25 mouse cellular contexts compared by ENCODE assay signal in the genomic region with DNA sequence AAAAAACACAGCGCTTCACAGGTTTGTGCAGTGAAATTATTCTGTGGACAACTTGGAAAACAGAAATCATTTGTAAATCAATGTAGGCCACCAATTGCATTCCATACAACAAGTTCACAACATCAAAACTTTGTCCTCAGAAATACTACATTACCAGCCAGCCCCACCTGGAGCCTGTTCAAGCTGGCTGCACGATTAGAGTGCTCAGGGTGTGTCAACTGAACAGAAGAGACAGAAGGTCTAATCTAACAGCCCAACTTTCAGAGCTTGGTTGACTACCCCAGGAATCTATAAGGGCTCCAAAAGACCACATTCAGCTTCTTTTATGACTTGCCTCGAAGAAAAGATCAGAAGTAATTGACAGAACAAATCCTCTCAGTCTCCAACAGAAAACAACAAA. TPM values are rescaled to one million over a fixed set of nuclear protein-coding genes. Genes with fewer than 3 reads are reported as not detected.
DNase-seq lines count a peak whose midpoint lies in the region; ATAC-seq lines count a peak whose summit lies in the region.
"Had no signal": no experiment of that assay in that cellular context is flagged by ENCODE, and none has a peak within 500 bp of the region (broad histone marks: within the 10 kb centered on the region; RNA-seq: fewer than 3 reads in every experiment).

No protein-coding gene starts in this region.

- H3K4me1 ChIP-seq in liver, embryonic 15.5 days (replicated peaks) = peaks cover 20% of the 10 kb centered on the region
- H3K4me1 ChIP-seq in hindbrain, embryonic 12.5 days = no peaks in the 10 kb centered on the region
- H3K4me1 ChIP-seq: forebrain, embryonic 15.5 days; lung, embryonic 15.5 days had no signal

- no peaks in the 10 kb centered on the region for H3K9me3 ChIP-seq in liver, embryonic 15.5 days (replicated peaks)
- H3K9me3 ChIP-seq in hindbrain, embryonic 12.5 days (replicated peaks) = peaks cover 5% of the 10 kb centered on the region; the same call in 1 of the 2 replicates
- H3K9me3 ChIP-seq: embryonic facial prominence, embryonic 13.5 days; forebrain, embryonic 15.5 days; heart, embryonic 12.5 days; lung, embryonic 15.5 days had no signal

- peak; percentile 99 for ATAC-seq in erythroid progenitor cell, adult 5-6 weeks (replicated peaks; ENCODE audit: low FRiP score, poor library complexity, severe bottlenecking)
- ATAC-seq in liver, embryonic 15.5 days (ENCODE audit: insufficient read depth) = peak; percentile 98
- ATAC-seq in activated CD4-positive, CD25-positive, alpha-beta regulatory T cell, adult 4 months = no peak
- ATAC-seq in hindbrain, embryonic 12.5 days (ENCODE audit: low FRiP score) = no peak
- ATAC-seq: forebrain, embryonic 15.5 days; inflammation-experienced regulatory T-cells, adult 6 months had no signal

- peak; percentile 10 for DNase-seq in c-Kit-positive CD71-negative TER-119-negative erythroid progenitor cells, embryonic 14.5 days (ENCODE audit: low read depth)
- DNase-seq in spleen, postnatal 4 days (ENCODE audit: low spot score in 2 of 2) = peak; percentile 58 to 64
- DNase-seq in thymus, postnatal 10 days (ENCODE audit: low spot score in 2 of 2) = no peak
- DNase-seq: adrenal gland, postnatal 14 days; cerebellum, adult 11-12 months; cerebellum, postnatal 14 days; gastrocnemius, postnatal 10 days; heart, adult 18-20 months; heart, postnatal 10 days; kidney, adult 18-20 months; layer of hippocampus, adult 9-11 months; thymus, postnatal 36 days had no signal

- H3K4me3 ChIP-seq in liver, embryonic 15.5 days (replicated peaks) = no peak overlapping the region
- H3K4me3 ChIP-seq in hindbrain, embryonic 12.5 days = no peak overlapping the region
- H3K4me3 ChIP-seq: embryonic facial prominence, embryonic 13.5 days; forebrain, embryonic 15.5 days; heart, embryonic 12.5 days; left cerebral cortex, adult 2 months; lung, embryonic 15.5 days had no signal

- 40% methylated on average over 3 of the region's 3 CpGs for WGBS in liver, embryonic 15.5 days (ENCODE audit: insufficient replicate concordance)
- 96% methylated on average over 3 of the region's 3 CpGs for WGBS in hindbrain, embryonic 12.5 days

- no peaks in the 10 kb centered on the region for H3K27me3 ChIP-seq in liver, embryonic 15.5 days
- H3K27me3 ChIP-seq in hindbrain, embryonic 12.5 days = no peaks in the 10 kb centered on the region
- H3K27me3 ChIP-seq: embryonic facial prominence, embryonic 13.5 days; forebrain, embryonic 15.5 days; heart, embryonic 12.5 days; lung, embryonic 15.5 days had no signal

- H3K9ac ChIP-seq in liver, embryonic 15.5 days = peak overlapping the region; percentile 7; the same call in 1 of the 2 replicates
- no peak overlapping the region for H3K9ac ChIP-seq in hindbrain, embryonic 12.5 days
- H3K9ac ChIP-seq: embryonic facial prominence, embryonic 13.5 days; forebrain, embryonic 15.5 days; heart, embryonic 12.5 days; hindbrain, embryonic 14.5 days; lung, embryonic 15.5 days had no signal

- H3K27ac ChIP-seq in liver, embryonic 15.5 days (replicated peaks) = peak overlapping the region; percentile 73
- no peak overlapping the region for H3K27ac ChIP-seq in hindbrain, embryonic 12.5 days
- H3K27ac ChIP-seq: embryonic facial prominence, embryonic 13.5 days; forebrain, embryonic 15.5 days; hindbrain, embryonic 14.5 days; left cerebral cortex, adult 2 months; lung, embryonic 15.5 days; macrophage had no signal

- peak overlapping the region; percentile 29; the same call in 1 of the 2 replicates for H3K4me2 ChIP-seq in liver, embryonic 15.5 days
- H3K4me2 ChIP-seq in hindbrain, embryonic 12.5 days (replicated peaks) = no peak overlapping the region
- H3K4me2 ChIP-seq: embryonic facial prominence, embryonic 13.5 days; forebrain, embryonic 15.5 days; heart, embryonic 12.5 days; hindbrain, embryonic 14.5 days; lung, embryonic 15.5 days; midbrain, embryonic 11.5 days had no signal

- peaks cover 11% of the 10 kb centered on the region for H3K36me3 ChIP-seq in liver, embryonic 15.5 days (replicated peaks)
- H3K36me3 ChIP-seq in hindbrain, embryonic 12.5 days = peaks cover 11% of the 10 kb centered on the region

RNA-seq across cellular contexts. Expression of a gene that starts 44.3 kb away (rescaled TPM):
- 51.1 and 51.2 TPM in 2 replicates for total RNA-seq in erythroid progenitor cell, adult 5-6 weeks (2015; ENCODE audit: low replicate concordance)
- total RNA-seq in erythroid progenitor cell, adult 5-6 weeks (2017; ENCODE audit: low replicate concordance) = 51.4 and 115 TPM in 2 replicates
- 7.9 and 8.3 TPM in 2 replicates for polyA plus RNA-seq in liver, embryonic 15.5 days (2015; fragmentation: Nextera tagmentation; extraction: Ambion mirVana)
- 10 to 100 TPM; 60.0 to 61.2 TPM for polyA plus RNA-seq in activated CD4-positive, CD25-positive, alpha-beta regulatory T cell, adult 4 months (2017; shearing (Covaris generic))
- polyA plus RNA-seq in hindbrain, embryonic 12.5 days (2016; fragmentation: Nextera tagmentation; extraction: Ambion mirVana) = 40.8 and 45.7 TPM in 2 replicates

Comparison
In these comparisons a context has a peak if more than half of its experiments do, and no peak if none do; other contexts are left out.
1. DNase-seq: peak in c-Kit-positive CD71-negative TER-119-negative erythroid progenitor cells, embryonic 14.5 days (single experiment) and spleen, postnatal 4 days (2 of 2); none in thymus, postnatal 10 days (0 of 2).
2. ATAC-seq: peak in erythroid progenitor cell, adult 5-6 weeks (single experiment) and liver, embryonic 15.5 days (single experiment); none in activated CD4-positive, CD25-positive, alpha-beta regulatory T cell, adult 4 months (single experiment) and hindbrain, embryonic 12.5 days (single experiment).